Mouse (Mus musculus) C2C12 (cell line): ENCODE data around the gene Armc2. TPM values are rescaled to one million over a fixed set of nuclear protein-coding genes. Genes with fewer than 3 reads are reported as not detected.

Experiments
- H3K27me3 ChIP-seq: one replicate; pipeline ENCODE4 v1.6.1; 2011; ENCODE audit not compliant: control insufficient read depth, insufficient read depth, insufficient read length
- H3K36me3 ChIP-seq: one replicate; pipeline ENCODE4 v1.6.1; 2011; ENCODE audit not compliant: control insufficient read depth, insufficient read depth
- H3K4me3 ChIP-seq: one replicate; pipeline ENCODE4 v1.5.1; 2011; ENCODE audit warnings: mild to moderate bottlenecking, control low read depth; ENCODE audit not compliant: poor library complexity, insufficient read depth, severe bottlenecking
- H3K79me2 ChIP-seq: one replicate; pipeline ENCODE4 v1.6.1; 2011; ENCODE audit not compliant: control insufficient read depth, insufficient read depth
- H3K79me3 ChIP-seq: one replicate; pipeline ENCODE4 v1.6.1; 2011; ENCODE audit warnings: low read depth, control low read depth
- H3ac ChIP-seq: one replicate; pipeline ENCODE3; 2011; ENCODE audit warnings: low read depth; ENCODE audit not compliant: control insufficient read depth, insufficient read length
- CEBPB ChIP-seq: IDR thresholded peaks from one replicate; pipeline ENCODE4 v1.6.1; 2011; ENCODE audit warnings: low read depth, mild to moderate bottlenecking, control low read depth, moderate library complexity
- CTCF ChIP-seq: IDR thresholded peaks from one replicate; pipeline ENCODE4 v1.5.1; 2011; ENCODE audit not compliant: control insufficient read depth, insufficient read depth, insufficient read length
- FOSL1 ChIP-seq: IDR thresholded peaks from one replicate; pipeline ENCODE4 v1.8.0; 2011; ENCODE audit warnings: mild to moderate bottlenecking, low read length; ENCODE audit not compliant: poor library complexity, insufficient read depth, severe bottlenecking
- MAX ChIP-seq: IDR thresholded peaks from one replicate; pipeline ENCODE4 v1.6.1; 2011; ENCODE audit warnings: mild to moderate bottlenecking, control low read depth
- MYOD1 ChIP-seq: IDR thresholded peaks from one replicate; pipeline ENCODE4 v1.6.1; 2011; ENCODE audit warnings: low read depth; ENCODE audit not compliant: control insufficient read depth, insufficient read length
- MYOG ChIP-seq: IDR thresholded peaks from one replicate; pipeline ENCODE4 v1.6.1; 2011; ENCODE audit not compliant: control insufficient read depth, insufficient read length; ENCODE audit errors: extremely low read depth
- USF1 ChIP-seq: IDR thresholded peaks from one replicate; pipeline ENCODE4 v1.6.1; 2011; ENCODE audit warnings: low read depth, mild to moderate bottlenecking, control low read depth, moderate library complexity
- polyA plus RNA-seq: library from polyadenylated mRNA; unstranded; fragments of >200 nt; fragmentation: generic; extraction: Trizol; gene quantifications from one replicate; pipeline ENCODE4 v1.2.1, GENCODE M21; 2012; ENCODE audit warnings: missing spikeins

Armc2 gene
- polyA plus RNA-seq, 1 experiment, result 0.20 TPM

DNA sequence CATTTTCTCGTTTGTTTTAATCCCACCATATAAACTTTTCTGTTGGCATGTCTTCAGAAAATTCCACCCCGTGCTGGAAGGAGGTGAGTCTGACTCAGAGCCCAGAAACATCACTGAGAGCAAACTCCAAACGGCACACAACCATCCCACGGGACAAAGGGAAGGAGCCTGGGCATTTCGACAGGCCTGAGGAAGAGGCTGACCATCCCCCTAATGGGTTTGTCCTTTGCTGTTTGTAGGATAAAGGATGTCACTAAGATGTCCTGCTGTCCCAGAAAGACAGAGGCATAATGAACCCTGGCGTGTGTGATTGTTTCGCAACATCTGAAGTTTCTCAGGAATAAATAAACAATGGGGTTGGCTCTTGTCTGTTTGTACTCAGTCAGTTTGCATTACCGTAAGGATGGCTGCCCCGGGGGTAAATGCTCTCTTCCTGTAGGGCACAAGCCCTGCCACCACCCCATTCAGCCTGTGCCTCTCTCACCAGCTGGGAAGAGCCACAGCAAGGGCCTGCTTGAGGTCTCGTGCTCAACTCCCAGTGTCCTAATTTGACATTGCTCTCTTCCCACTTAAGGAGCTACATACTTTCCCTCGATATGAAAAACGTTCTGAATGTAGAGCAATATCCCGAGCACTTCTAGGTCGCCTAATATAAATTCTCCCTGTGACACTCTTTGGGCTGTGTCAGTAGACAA lies 26.7 kb downstream of the Armc2 start:
- TF ChIP-seq CTCF, result no peak
- peak; percentile 85 for TF ChIP-seq CEBPB
- Histone ChIP-seq H3K36me3 (no peaks in the 10 kb centered on the region), H3ac (no peak overlapping the region), H3K27me3 (no peaks in the 10 kb centered on the region), H3K79me2 (no peaks in the 10 kb centered on the region), H3K79me3 (no peaks in the 10 kb centered on the region), H3K4me3 (no peak overlapping the region)

DNA sequence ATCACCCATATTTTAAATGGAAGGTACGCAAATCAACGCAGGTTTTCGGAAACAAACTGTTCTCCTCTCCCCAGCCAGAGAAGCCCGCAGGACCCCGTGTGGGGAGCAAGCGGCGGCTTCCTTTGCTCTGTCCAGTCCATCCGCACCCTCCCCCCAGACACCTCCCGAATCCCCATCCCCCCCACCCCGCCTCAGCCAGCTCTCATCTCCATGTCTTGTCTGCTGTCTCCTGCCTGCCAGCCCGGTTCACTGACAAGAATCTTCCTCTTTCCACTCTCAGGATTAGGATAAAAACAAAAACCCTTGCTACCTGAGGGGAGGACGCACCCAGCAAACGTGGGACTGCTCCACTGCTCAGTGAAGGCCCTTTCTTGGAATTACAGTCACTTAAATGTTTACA lies 27.3 kb downstream of the Armc2 start:
- Histone ChIP-seq H3K4me3 (no peak overlapping the region), H3K27me3 (no peaks in the 10 kb centered on the region), H3ac (no peak overlapping the region), H3K79me2 (no peaks in the 10 kb centered on the region), H3K36me3 (no peaks in the 10 kb centered on the region), H3K79me3 (no peaks in the 10 kb centered on the region)
- TF ChIP-seq USF1 (no peak), MAX (no peak), CEBPB (no peak), CTCF (no peak), MYOD1 (no peak)

GRCm38 (mm10) chr10:41988930-41989329 lies 29.3 kb downstream of the Armc2 start:
- no peak overlapping the region for H3K4me3 ChIP-seq
- no peaks in the 10 kb centered on the region for H3K36me3 ChIP-seq
- no peaks in the 10 kb centered on the region for H3K79me3 ChIP-seq
- no peaks in the 10 kb centered on the region for H3K27me3 ChIP-seq
- no peak for TF ChIP-seq MYOG
- TF ChIP-seq FOSL1, result no peak
- TF ChIP-seq MYOD1, result no peak
- no peak for TF ChIP-seq CEBPB
- no peak for TF ChIP-seq CTCF
- TF ChIP-seq MAX, result no peak
- no peak for TF ChIP-seq USF1
- no peaks in the 10 kb centered on the region for H3K79me2 ChIP-seq
- no peak overlapping the region for H3ac ChIP-seq

GRCm38 (mm10) chr10:41986126-41986525 lies 32.1 kb downstream of the Armc2 start:
- no peaks in the 10 kb centered on the region for H3K27me3 ChIP-seq
- H3K4me3 ChIP-seq, result no peak overlapping the region
- TF ChIP-seq USF1, result no peak
- TF ChIP-seq CEBPB, result no peak
- TF ChIP-seq FOSL1, result no peak
- TF ChIP-seq MAX, result no peak
- H3ac ChIP-seq, result no peak overlapping the region
- H3K79me3 ChIP-seq, result no peaks in the 10 kb centered on the region
- H3K79me2 ChIP-seq, result no peaks in the 10 kb centered on the region
- H3K36me3 ChIP-seq, result no peaks in the 10 kb centered on the region

- TF ChIP-seq CTCF (no peak), FOSL1 (no peak), USF1 (no peak), CEBPB (no peak), MAX (no peak), MYOD1 (no peak)
- Histone ChIP-seq H3K36me3 (no peaks in the 10 kb centered on the region), H3K4me3 (no peak overlapping the region), H3K79me2 (no peaks in the 10 kb centered on the region), H3K79me3 (no peaks in the 10 kb centered on the region), H3K27me3 (no peaks in the 10 kb centered on the region), H3ac (no peak overlapping the region)
Measured at GRCm38 (mm10) chr10:41984221-41984620, 34.0 kb downstream of the Armc2 start.

DNA sequence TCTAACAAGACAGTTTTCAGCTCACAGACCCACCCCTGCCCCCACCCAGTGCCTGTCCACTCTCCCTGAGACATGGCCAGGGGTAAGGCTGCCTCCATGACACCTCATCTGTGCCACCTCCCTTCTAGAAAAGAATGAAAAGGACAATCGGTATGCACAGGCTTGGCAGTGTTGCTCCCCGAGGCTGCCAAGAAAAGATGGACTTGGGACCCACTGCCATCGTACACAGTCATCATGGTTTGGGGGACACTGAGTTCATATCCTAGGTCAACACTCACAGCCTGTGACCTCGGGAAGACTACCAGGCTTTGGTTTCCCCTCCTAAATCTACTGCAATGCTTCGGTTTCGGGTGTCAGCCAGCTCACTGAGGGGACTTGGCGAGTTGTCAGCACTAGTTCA lies 35.4 kb downstream of the Armc2 start:
- no peaks in the 10 kb centered on the region for H3K79me2 ChIP-seq
- no peaks in the 10 kb centered on the region for H3K27me3 ChIP-seq
- no peak overlapping the region for H3ac ChIP-seq
- H3K36me3 ChIP-seq, result no peaks in the 10 kb centered on the region
- no peak for TF ChIP-seq USF1
- no peak for TF ChIP-seq CEBPB
- TF ChIP-seq CTCF, result no peak
- no peak for TF ChIP-seq FOSL1
- TF ChIP-seq MYOG, result no peak
- TF ChIP-seq MYOD1, result no peak
- TF ChIP-seq MAX, result no peak
- H3K79me3 ChIP-seq, result no peaks in the 10 kb centered on the region
- H3K4me3 ChIP-seq, result no peak overlapping the region
